Mouse (Mus musculus): ENCODE data around the gene Ugt1a10. TPM values are rescaled to one million over a fixed set of nuclear protein-coding genes. Genes with fewer than 3 reads are reported as not detected.

Ugt1a10 gene
- polyA plus RNA-seq, 1 experiment, result 166 TPM

DNA sequence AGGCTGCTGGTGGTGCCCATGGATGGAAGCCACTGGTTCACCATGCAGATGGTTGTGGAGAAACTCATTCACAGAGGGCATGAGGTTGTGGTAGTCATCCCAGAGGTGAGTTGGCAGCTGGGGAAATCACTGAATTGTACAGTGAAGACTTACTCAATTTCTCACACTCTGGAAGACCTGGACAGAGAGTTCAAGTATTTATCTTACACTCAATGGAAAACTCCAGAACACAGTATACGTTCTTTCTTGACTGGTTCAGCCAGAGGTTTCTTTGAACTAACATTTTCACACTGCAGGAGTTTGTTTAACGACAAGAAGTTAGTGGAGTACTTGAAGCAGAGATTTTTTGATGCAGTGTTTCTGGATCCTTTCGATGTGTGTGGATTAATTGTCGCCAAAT lies 15.7 kb downstream of the Ugt1a10 start:
- Histone ChIP-seq H3K27ac (ENCODE audit: insufficient read depth, low read depth, low read length) (no peak overlapping the region), H3K36me3 (ENCODE audit: control insufficient read depth, insufficient read depth, low read length) (no peaks in the 10 kb centered on the region), H3K4me1 (ENCODE audit: control insufficient read depth, insufficient read depth, low read length) (no peaks in the 10 kb centered on the region), H3K27me3 (replicated peaks; ENCODE audit: control insufficient read depth, insufficient read depth, low read length) (no peaks in the 10 kb centered on the region), H3K4me3 (ENCODE audit: insufficient read depth, low read depth, low read length) (no peak overlapping the region)
- TF ChIP-seq CTCF (conservative IDR thresholded peaks at IDR 0.05; ENCODE audit: insufficient read depth, insufficient read length, low read depth, low read length), result no peak
- TF ChIP-seq POLR2A (IDR thresholded peaks at IDR 0.05; ENCODE audit: low read depth, low read length), result no peak
- 88% methylated on average over 4 of the region's 4 CpGs for WGBS
- no peak for DNase-seq

- no peak for DNase-seq
These were observed 19.3 kb downstream of the Ugt1a10 start for GRCm38 (mm10) chr1:88074471-88074870.

GRCm38 (mm10) chr1:88077128-88077527 lies 21.9 kb downstream of the Ugt1a10 start:
- WGBS, result 74% methylated on average over 1 of the region's 1 CpGs
- TF ChIP-seq CTCF (conservative IDR thresholded peaks at IDR 0.05; ENCODE audit: insufficient read depth, insufficient read length, low read depth, low read length) (no peak), POLR2A (IDR thresholded peaks at IDR 0.05; ENCODE audit: low read depth, low read length) (no peak)

More at GRCm38 (mm10) chr1:88074471-88074870, 19.3 kb downstream of the Ugt1a10 start:
- Histone ChIP-seq H3K27me3 (replicated peaks; ENCODE audit: control insufficient read depth, insufficient read depth, low read length) (no peaks in the 10 kb centered on the region), H3K4me3 (ENCODE audit: insufficient read depth, low read depth, low read length) (no peak overlapping the region), H3K4me1 (ENCODE audit: control insufficient read depth, insufficient read depth, low read length) (no peaks in the 10 kb centered on the region), H3K36me3 (ENCODE audit: control insufficient read depth, insufficient read depth, low read length) (no peaks in the 10 kb centered on the region), H3K27ac (ENCODE audit: insufficient read depth, low read depth, low read length) (no peak overlapping the region)
- no peak for TF ChIP-seq CTCF (conservative IDR thresholded peaks at IDR 0.05; ENCODE audit: insufficient read depth, insufficient read length, low read depth, low read length)
- TF ChIP-seq POLR2A (IDR thresholded peaks at IDR 0.05; ENCODE audit: low read depth, low read length), result no peak
- 72% methylated on average over 2 of the region's 2 CpGs for WGBS

DNA sequence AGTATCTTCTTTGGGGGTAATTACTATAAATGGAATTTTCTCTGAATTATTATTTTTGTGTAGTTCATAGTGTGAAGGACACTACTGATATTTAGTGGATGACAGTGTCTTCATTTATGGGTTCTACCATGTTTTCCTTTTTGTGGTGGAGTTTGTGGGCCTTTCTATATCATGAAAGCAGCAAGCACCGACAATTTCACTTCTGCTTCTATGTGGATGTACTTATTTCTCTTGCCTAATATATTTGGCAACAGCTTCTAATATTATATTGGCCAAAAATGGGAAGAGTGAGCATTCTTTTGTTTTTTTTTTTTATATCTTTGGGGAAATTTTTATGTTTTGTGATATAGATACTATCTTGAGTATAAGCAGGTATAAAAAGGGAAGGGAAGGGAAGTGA lies 26.5 kb downstream of the Ugt1a10 start:
- H3K36me3 ChIP-seq (ENCODE audit: control insufficient read depth, insufficient read depth, low read length), result no peaks in the 10 kb centered on the region
- 92% methylated on average over 1 of the region's 1 CpGs for WGBS
- H3K27ac ChIP-seq (ENCODE audit: insufficient read depth, low read depth, low read length), result no peak overlapping the region

More at GRCm38 (mm10) chr1:88077128-88077527, 21.9 kb downstream of the Ugt1a10 start:
- no peak for DNase-seq
- no peak overlapping the region for H3K27ac ChIP-seq (ENCODE audit: insufficient read depth, low read depth, low read length)
- H3K4me3 ChIP-seq (ENCODE audit: insufficient read depth, low read depth, low read length), result no peak overlapping the region
- no peaks in the 10 kb centered on the region for H3K4me1 ChIP-seq (ENCODE audit: control insufficient read depth, insufficient read depth, low read length)
- no peaks in the 10 kb centered on the region for H3K36me3 ChIP-seq (ENCODE audit: control insufficient read depth, insufficient read depth, low read length)
- H3K27me3 ChIP-seq (replicated peaks; ENCODE audit: control insufficient read depth, insufficient read depth, low read length), result no peaks in the 10 kb centered on the region

GRCm38 (mm10) chr1:88086125-88086524 lies 30.9 kb downstream of the Ugt1a10 start:
- H3K4me3 ChIP-seq (ENCODE audit: insufficient read depth, low read depth, low read length), result no peak overlapping the region
- no peak for TF ChIP-seq CTCF (conservative IDR thresholded peaks at IDR 0.05; ENCODE audit: insufficient read depth, insufficient read length, low read depth, low read length)
- TF ChIP-seq POLR2A (IDR thresholded peaks at IDR 0.05; ENCODE audit: low read depth, low read length), result no peak
- H3K4me1 ChIP-seq (ENCODE audit: control insufficient read depth, insufficient read depth, low read length), result no peaks in the 10 kb centered on the region
- no peak overlapping the region for H3K27ac ChIP-seq (ENCODE audit: insufficient read depth, low read depth, low read length)
- no peaks in the 10 kb centered on the region for H3K36me3 ChIP-seq (ENCODE audit: control insufficient read depth, insufficient read depth, low read length)
- no peaks in the 10 kb centered on the region for H3K27me3 ChIP-seq (replicated peaks; ENCODE audit: control insufficient read depth, insufficient read depth, low read length)
- no peak for DNase-seq
- WGBS, result 75% methylated on average over 1 of the region's 1 CpGs

More for the DNA sequence above, 26.5 kb downstream of the Ugt1a10 start:
- H3K27me3 ChIP-seq (replicated peaks; ENCODE audit: control insufficient read depth, insufficient read depth, low read length), result no peaks in the 10 kb centered on the region
- no peak for DNase-seq
- H3K4me1 ChIP-seq (ENCODE audit: control insufficient read depth, insufficient read depth, low read length), result no peaks in the 10 kb centered on the region
- TF ChIP-seq CTCF (conservative IDR thresholded peaks at IDR 0.05; ENCODE audit: insufficient read depth, insufficient read length, low read depth, low read length), result no peak
- TF ChIP-seq POLR2A (IDR thresholded peaks at IDR 0.05; ENCODE audit: low read depth, low read length), result no peak
- no peak overlapping the region for H3K4me3 ChIP-seq (ENCODE audit: insufficient read depth, low read depth, low read length)

DNA sequence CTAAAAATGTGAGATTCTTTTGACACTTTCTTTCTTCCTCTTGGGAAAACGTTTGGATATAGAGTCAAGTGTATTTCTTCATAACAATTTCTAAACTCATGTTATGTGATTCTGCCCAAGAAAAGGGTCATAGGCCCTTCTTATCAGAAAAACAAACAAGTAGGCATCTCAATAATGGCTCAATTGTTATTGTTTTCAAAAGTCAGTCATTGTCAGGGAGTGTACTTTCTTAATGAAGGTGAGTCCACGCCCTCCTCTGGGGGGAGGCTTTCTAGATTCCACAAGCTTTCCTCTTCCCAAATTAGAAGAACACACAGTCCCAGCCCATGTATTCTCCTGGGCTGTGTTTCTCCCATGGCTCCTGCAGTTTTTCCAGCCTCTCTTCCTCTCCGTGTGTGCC lies 32.3 kb downstream of the Ugt1a10 start, which contains the start of gene Ugt1a8:
TSS of gene Ugt1a8 (plus strand) at position 301 of the 400 bp plus-strand sequence.
- H3K36me3 ChIP-seq (ENCODE audit: control insufficient read depth, insufficient read depth, low read length), result no peaks in the 10 kb centered on the region
- no peak within 1 kb of the TSS for H3K27ac ChIP-seq (ENCODE audit: insufficient read depth, low read depth, low read length)
- H3K27me3 ChIP-seq (replicated peaks; ENCODE audit: control insufficient read depth, insufficient read depth, low read length), result no peaks in the 10 kb centered on the region
- no peak for DNase-seq
- WGBS, result 76% methylated on average over 3 of the region's 3 CpGs
- no peaks in the 10 kb centered on the region for H3K4me1 ChIP-seq (ENCODE audit: control insufficient read depth, insufficient read depth, low read length)
- TF ChIP-seq CTCF (conservative IDR thresholded peaks at IDR 0.05; ENCODE audit: insufficient read depth, insufficient read length, low read depth, low read length) (no peak), POLR2A (IDR thresholded peaks at IDR 0.05; ENCODE audit: low read depth, low read length) (no peak)
- no peak within 1 kb of the TSS for H3K4me3 ChIP-seq (ENCODE audit: insufficient read depth, low read depth, low read length)

DNA sequence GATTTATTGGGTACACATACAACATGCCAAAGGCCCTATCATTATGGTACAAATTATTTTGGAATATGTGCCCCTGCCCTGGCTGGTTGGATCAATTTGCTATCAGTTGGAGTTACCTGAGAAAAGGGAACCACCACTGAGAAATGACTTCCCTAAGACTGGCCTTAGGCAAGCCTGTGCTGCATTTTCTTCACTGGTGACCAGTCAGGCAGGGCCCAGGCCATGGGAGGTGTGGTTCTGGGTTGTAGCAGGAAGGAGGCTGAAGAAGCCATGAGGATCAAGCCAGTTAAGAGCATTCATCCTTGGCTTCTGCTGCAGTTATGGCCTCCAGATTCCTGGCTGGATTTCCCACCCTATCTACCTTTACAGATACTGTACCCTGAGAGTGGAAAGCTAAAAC lies 37.2 kb downstream of the Ugt1a10 start:
- Histone ChIP-seq H3K27me3 (replicated peaks; ENCODE audit: control insufficient read depth, insufficient read depth, low read length) (no peaks in the 10 kb centered on the region), H3K27ac (ENCODE audit: insufficient read depth, low read depth, low read length) (no peak overlapping the region), H3K36me3 (ENCODE audit: control insufficient read depth, insufficient read depth, low read length) (no peaks in the 10 kb centered on the region), H3K4me1 (ENCODE audit: control insufficient read depth, insufficient read depth, low read length) (no peaks in the 10 kb centered on the region; the same call in 1 of the 2 replicates), H3K4me3 (ENCODE audit: insufficient read depth, low read depth, low read length) (no peak overlapping the region)
- no peak for DNase-seq
- TF ChIP-seq POLR2A (IDR thresholded peaks at IDR 0.05; ENCODE audit: low read depth, low read length) (no peak), CTCF (conservative IDR thresholded peaks at IDR 0.05; ENCODE audit: insufficient read depth, insufficient read length, low read depth, low read length) (no peak)

Measured in kidney, adult 2 months (tissue).